Mouse (Mus musculus): ENCODE data around the gene Phf20.

Phf20 gene

DNA sequence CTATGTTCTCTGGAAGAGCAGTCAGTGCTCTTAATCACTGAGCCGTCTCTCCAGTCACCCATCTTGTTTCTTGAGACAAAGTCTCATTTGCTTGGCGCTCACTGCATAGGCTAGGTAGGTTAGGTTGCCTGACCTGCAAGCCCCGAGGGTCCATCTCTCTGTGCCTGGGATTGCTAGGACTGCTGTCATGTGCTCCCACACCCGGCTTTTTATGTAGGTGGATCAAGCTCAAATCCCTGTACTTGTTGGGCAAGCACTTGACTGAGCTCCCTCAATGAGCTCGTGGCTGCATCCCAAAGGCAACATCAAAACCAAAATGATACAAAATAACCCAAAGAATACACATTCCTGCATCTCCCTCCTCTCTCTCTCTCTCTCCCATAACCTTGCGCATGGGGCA is 125.3 kb downstream of the Phf20 start:
- DNase-seq = no peak

DNA sequence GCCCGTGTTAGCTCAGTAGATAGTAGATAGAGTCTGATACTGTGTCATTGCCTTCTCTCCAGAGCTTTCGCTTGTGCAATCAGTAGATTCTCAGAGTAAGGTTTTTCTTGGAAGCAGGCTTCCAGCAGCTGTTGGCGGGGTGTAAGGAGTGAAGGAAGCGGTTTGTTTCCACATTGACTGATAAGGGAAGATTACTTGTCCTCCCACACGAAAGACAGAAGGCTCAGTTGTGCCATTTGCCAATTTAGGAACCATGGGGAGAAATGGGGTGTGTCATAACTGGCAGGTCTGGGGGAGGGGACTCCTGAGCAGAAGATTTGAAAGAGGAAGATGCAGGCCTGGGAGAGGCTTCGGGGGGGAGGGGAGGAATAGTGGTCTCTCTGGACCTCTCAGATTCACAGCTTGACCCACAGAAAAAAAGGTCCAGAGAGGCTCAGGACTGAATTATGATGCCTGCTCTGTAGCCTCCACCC is 127.9 kb downstream of the Phf20 start:
- no peak for DNase-seq

DNA sequence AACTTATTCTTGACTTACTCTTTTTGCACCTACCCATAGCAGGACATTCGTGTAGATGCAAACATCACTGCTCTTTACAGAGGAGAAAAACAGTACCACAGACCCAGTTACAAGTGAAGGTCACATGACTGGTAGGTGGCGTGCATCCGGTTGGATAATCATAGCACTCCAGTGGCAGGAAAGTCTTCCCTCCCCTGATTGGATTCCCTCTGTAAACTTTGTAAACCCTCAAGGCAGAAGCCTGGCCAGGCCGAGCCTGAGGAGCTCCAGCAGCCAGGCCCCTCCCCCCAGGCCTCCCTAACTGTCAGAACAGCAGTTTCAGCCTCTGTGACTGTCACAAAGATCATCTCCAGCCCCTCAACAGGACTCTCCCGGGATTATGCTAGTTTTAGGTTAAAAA is 128.4 kb downstream of the Phf20 start:
- DNase-seq = no peak

- DNase-seq = no peak
Observed at GRCm38 (mm10) chr2:156330681-156331080, 134.4 kb downstream of the Phf20 start.

- DNase-seq = no peak
Observed at GRCm38 (mm10) chr2:156331446-156331965, 135.2 kb downstream of the Phf20 start.

DNA sequence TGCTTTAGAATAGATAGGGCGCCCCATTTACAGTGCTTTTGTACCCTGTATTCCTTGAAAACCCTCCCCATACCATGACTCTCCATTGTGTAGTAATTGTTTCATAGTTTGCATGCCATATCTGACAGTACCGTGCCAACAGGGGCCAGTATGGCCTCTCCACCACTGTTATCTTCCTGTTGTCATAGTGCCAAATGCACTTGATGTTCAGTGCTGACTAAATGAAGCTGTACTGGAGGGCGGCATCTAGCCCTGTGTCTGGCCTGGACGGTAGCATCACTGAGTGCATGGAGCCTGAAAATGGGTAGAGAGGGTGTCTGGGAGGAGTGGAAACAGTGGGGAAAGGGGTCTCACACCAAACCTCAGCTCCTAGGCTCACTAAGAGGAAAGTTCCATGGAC is 143.8 kb downstream of the Phf20 start:
- no peak for DNase-seq

GRCm38 (mm10) chr2:156344775-156345532 is 148.7 kb downstream of the Phf20 start:
- DNase-seq = peak; percentile 83

GRCm38 (mm10) chr2:156348812-156349211 is 152.5 kb downstream of the Phf20 start:
- no peak for DNase-seq

- no peak for DNase-seq
Observed at GRCm38 (mm10) chr2:156349286-156349848, 153.1 kb downstream of the Phf20 start.

GRCm38 (mm10) chr2:156351243-156351642 is 155.0 kb downstream of the Phf20 start:
- no peak for DNase-seq

DNA sequence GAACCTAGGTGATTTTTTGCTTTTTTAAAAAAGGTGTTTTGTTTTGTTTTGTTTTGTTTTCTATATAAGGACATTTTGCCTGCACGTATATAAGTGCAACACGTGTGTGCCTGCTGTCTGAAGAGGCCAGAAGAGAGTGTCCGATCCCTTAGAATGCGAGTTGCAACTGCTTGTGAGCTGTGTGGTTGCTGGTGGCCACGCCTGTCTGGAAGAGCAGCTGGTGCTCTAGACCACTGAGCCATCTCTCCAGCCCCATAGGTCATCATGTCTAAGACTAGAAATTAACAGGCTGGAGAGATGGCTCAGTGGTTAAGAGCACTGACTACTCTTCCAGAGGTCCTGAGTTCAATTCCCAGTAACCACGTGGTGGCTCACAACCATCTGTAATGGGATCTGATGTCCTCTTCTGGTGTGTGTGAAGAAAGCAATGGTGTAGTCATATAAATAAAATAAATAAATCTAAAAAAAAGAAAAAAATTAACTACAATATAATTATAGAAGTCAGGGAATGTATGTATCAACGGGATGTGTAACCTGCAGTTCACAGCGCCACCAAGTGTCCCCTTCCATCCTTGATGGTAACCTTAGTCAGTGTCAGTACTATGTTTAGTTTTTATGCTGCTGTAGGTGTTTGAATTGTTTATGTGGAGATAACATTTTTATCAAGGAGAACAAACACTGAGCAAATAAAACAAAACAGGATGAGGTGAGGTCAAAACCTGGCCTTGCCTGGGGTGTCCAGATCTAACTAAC is 156.3 kb downstream of the Phf20 start:
- no peak for DNase-seq

GRCm38 (mm10) chr2:156353265-156353692 is 157.0 kb downstream of the Phf20 start:
- DNase-seq = peak; percentile 6

DNA sequence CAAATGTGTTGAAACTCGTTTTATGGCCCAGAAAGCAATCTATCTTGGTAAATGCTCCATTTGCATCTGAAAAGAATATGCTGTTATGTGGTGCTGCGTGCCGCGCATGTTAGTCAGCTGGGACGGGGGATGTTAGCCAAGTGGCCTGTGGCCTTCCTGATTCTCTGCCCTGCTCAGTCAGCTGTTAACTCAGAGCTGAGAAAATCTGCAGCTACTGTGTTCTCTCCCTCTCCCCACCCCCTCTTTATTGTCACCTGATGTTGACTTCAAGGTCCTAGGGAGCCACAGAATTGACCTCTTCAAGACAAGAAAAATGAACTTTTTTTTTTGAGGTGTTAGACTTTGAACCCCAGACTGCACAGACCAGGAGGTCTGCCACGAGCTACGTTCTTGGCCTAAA is 159.8 kb downstream of the Phf20 start:
- DNase-seq = peak; percentile 11

Measured in retina, postnatal 1 day (tissue).